Mouse (Mus musculus): Measurements from ENCODE around the gene Gm49661. TPM values are rescaled to one million over a fixed set of nuclear protein-coding genes. Genes with fewer than 3 reads are reported as not detected.
A peak's percentile ranks its signal among the peaks of the same experiment; 100 is the strongest.

Gm49661 gene
- polyA plus RNA-seq, 1 experiment = not detected

GRCm38 (mm10) chr8:84984294-84985048 lies 15.2 kb upstream of the Gm49661 start:
- DNase-seq (ENCODE audit: low spot score) = peak; percentile 59

GRCm38 (mm10) chr8:84982499-84983011 lies 13.3 kb upstream of the Gm49661 start:
- DNase-seq (ENCODE audit: low spot score) = no peak

GRCm38 (mm10) chr8:84981644-84982498 lies 12.6 kb upstream of the Gm49661 start:
- DNase-seq (ENCODE audit: low spot score) = peak; percentile 71

DNA sequence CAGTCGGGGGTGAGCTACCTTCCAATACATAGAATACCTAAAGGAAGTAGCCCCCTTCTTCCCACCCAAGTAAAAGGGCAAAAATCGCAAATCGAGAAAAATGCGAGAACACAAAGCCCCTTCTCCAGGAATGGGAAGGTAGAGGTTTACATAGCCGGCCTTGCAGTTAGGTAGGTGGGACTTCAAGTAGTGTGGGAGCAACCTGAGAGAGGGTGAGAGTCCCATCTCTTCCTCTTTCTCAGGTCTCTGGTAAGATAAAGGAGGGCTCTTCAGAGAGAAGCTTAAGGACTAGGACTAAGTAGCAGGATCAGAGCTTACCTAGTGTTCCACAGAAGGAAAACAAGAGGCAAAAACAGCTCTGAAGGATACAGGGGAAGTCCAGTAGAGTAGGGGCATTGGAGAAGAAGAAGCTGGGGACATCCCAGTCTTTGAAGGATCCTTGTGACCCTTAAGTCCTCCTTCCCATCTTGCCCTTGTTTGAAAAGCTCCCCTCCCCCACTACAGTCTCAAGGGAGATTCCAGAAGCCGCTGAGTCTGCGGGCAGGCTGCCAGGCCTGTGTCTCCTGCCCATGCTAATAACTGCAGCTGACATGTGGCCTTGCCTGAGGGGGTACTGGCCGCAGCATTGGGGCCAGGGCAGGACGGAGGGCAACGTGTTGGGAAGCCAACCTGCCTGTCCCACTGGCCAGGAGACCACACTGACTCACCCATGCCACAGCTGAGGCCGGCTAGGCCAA lies 11.6 kb upstream of the Gm49661 start:
- DNase-seq (ENCODE audit: low spot score) = peak; percentile 77

DNA sequence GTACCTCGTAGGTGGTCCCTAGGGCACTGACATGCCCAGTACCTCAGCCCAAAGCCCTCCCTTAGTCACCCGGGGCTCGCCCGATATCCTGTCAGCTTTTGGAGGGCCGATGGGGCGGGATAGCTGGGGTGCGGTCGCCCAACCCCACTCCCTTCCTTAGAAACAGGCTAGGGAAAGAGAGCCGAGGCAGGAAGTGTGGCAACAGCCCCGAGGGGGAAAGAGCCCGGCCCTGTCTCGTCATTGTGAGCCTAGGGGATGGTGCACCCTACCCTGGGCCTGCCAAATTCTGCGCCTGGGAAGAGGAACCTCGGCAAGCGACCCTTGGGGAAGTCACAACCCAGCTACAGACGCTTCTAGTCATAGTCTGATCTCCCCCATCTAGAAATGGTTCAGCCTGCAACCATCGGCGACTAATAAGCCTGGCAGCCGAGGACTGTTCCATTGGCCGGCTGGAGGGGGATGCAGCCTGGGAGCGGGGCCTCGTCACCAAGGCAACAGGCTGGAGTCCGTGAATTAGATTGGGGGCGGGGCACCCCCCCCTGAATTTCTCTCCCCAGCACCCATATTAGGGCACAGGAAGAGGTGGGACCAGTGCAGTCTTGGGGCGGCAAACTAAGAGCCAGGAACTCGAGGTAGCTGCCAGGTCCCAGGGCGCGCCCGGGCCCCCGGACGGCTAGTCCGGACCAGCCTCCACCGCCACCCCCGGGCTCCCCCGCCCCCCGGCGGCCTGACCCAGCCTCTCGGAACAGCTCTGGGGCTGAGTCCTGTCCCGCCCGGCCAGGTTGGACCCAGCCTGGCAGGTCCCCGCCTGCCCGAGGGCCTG lies 10.6 kb upstream of the Gm49661 start:
- DNase-seq (ENCODE audit: low spot score) = peak; percentile 96

GRCm38 (mm10) chr8:84978248-84978940 lies 9.2 kb upstream of the Gm49661 start, which contains the start of gene Junb:
Gene Junb, minus strand, starts transcription at chr8:84978718.
- DNase-seq (ENCODE audit: low spot score) = peak; percentile 100

- peak; percentile 70 for DNase-seq (ENCODE audit: low spot score)
These were observed 8.4 kb upstream of the Gm49661 start for GRCm38 (mm10) chr8:84977435-84978247.

- no peak for DNase-seq (ENCODE audit: low spot score)
These were observed 7.7 kb upstream of the Gm49661 start for GRCm38 (mm10) chr8:84976763-84977434.

GRCm38 (mm10) chr8:84976031-84976762 lies 7.0 kb upstream of the Gm49661 start:
- DNase-seq (ENCODE audit: low spot score) = peak; percentile 95

- no peak for DNase-seq (ENCODE audit: low spot score)
These were observed 6.2 kb upstream of the Gm49661 start for GRCm38 (mm10) chr8:84975434-84975833.

GRCm38 (mm10) chr8:84974543-84975142 lies 5.4 kb upstream of the Gm49661 start:
- DNase-seq (ENCODE audit: low spot score) = no peak

DNA sequence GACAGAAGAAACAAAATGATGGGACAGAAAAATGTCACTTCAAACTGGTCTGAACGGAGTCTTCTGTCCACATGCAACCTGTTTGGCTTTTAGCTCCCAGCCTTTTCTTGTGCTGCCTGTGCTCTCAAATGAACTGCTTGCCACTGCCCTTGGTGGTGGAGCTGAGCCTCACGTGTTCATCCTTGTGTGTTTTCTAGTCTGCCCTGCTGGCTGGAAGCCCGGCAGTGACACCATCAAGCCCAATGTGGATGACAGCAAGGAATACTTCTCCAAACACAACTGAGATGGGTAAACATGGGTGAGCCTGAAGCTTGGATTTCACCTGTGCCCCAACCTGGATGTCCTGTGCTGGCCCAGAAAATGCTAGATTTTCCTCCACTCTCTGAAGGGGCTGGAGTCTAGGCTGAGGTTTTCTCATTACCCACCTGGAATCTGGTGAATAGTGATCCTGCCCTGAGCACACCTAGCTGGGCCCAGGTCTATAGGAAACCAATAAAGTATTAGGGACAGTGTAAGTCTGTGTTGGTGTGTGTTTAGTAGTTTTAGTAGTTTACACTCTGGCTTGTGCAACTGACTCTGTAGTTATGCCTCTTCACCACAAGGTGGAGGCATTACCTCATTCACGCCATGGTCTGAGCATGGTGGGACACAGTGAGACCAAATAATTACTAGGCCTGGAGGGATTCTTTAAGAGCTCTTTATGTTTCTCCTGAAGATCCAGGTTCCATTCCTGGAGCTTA lies 4.7 kb upstream of the Gm49661 start:
- DNase-seq (ENCODE audit: low spot score) = no peak

DNA sequence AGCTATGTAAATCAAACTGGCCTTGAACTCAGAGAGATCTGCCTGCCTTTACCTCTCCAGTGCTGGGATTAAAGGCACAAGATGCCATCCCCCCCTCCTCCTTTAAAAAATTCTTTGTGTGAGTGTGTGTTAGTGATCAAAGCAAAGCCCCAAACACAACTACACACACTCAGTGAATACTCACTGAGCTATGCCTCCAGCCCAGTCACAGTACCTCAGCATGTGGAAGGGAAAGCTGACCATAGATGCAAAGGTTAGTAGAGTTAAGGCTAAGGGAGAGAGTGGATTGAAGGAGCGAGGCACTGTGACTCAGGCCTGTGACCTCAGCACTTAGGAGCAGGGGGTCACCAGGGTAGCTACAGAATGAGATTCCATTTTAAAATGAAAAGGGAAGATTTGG lies 3.8 kb upstream of the Gm49661 start:
- DNase-seq (ENCODE audit: low spot score) = no peak

- DNase-seq (ENCODE audit: low spot score) = no peak
These were observed 1.7 kb upstream of the Gm49661 start for GRCm38 (mm10) chr8:84970913-84971312.

- DNase-seq (ENCODE audit: low spot score) = no peak
These were observed 1.0 kb upstream of the Gm49661 start for GRCm38 (mm10) chr8:84970135-84970790.

DNA sequence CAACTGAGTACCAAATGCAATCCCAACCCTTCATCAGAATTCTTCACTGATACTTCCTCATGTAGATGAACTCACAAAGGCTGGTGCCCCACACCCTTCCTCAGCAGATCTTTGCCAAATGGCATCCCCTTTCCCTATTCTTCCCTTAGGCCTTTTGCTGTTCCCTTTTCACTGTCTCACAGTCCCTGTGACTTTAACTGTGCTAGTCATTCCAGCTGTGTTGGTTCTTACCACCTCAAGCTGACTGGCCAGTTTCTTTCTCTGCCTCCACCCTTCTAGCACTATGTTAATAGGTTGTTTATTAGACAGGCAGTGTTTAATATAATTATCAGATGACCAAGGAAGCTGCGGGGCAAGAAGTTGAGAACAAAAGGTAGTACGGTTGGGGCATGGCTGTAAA lies 583 bp downstream of the Gm49661 start:
- DNase-seq (ENCODE audit: low spot score) = no peak

All from urinary bladder, adult 2 months (tissue).